Mouse (Mus musculus) midbrain, embryonic 11.5 days (tissue): Measurements from ENCODE around the gene 9930022D16Rik. TPM values are rescaled to one million over a fixed set of nuclear protein-coding genes. Genes with fewer than 3 reads are reported as not detected.

Experiments
- ATAC-seq: fragments of 200-750 bp; cut with Nextera tagmentation; 2 replicates; pipeline ENCODE4 v1.8.0; 2017; ENCODE audit warnings: moderate TSS enrichment, moderate library complexity; ENCODE audit not compliant: low FRiP score
- DNase-seq: peaks from one replicate; pipeline ENCODE4 v3.0.0; 2015; ENCODE audit warnings: low spot score; ENCODE audit errors: missing footprints
- H3K27ac ChIP-seq: fragments of 300-500 bp; sonication (generic); 2 replicates; pipeline ENCODE4 v1.5.1; 2014; ENCODE audit warnings: low read depth, low read length
- H3K27me3 ChIP-seq: fragments of 300-500 bp; sonication (generic); 2 replicates; pipeline ENCODE4 v1.6.1; 2014; ENCODE audit warnings: mild to moderate bottlenecking, low read length, moderate library complexity, mixed read lengths; ENCODE audit not compliant: control insufficient read depth, insufficient read depth
- H3K36me3 ChIP-seq: fragments of 300-500 bp; sonication (generic); 2 replicates; pipeline ENCODE4 v1.6.1; 2014; ENCODE audit warnings: mild to moderate bottlenecking, low read length, moderate library complexity, mixed read lengths; ENCODE audit not compliant: control insufficient read depth, insufficient read depth
- H3K4me1 ChIP-seq: fragments of 300-500 bp; sonication (generic); 2 replicates; pipeline ENCODE4 v1.6.1; 2014; ENCODE audit warnings: low read length; ENCODE audit not compliant: control insufficient read depth, insufficient read depth
- H3K4me2 ChIP-seq: fragments of 300-500 bp; sonication (generic); 2 replicates; pipeline ENCODE4 v1.6.1; 2014; ENCODE audit warnings: mild to moderate bottlenecking, moderate library complexity
- H3K4me3 ChIP-seq: fragments of 300-500 bp; sonication (generic); 2 replicates; pipeline ENCODE4 v1.5.1; 2014; ENCODE audit warnings: low read depth, low read length
- H3K9ac ChIP-seq: fragments of 300-500 bp; sonication (generic); 2 replicates; pipeline ENCODE4 v1.6.1; 2014; ENCODE audit warnings: low read length
- H3K9me3 ChIP-seq: fragments of 300-500 bp; sonication (generic); 2 replicates; pipeline ENCODE4 v1.6.1; 2016; ENCODE audit warnings: low read length; ENCODE audit not compliant: control insufficient read depth
- WGBS: fragments of 180-500 bp; shearing (Covaris S2); extraction: QIAGEN DNeasy Blood & Tissue Kit; methylation state at CpG from one replicate; pipeline ENCODE4 v1.1.7; 2014; 5-methylcytosine and 5-hydroxymethylcytosine counted together
- polyA plus RNA-seq: library from polyadenylated mRNA; unstranded; fragments of >200 nt; fragmentation: Nextera tagmentation; extraction: Ambion mirVana; gene quantifications from 2 replicates; pipeline ENCODE4 v1.2.1, GENCODE M21; 2014

9930022D16Rik gene
- polyA plus RNA-seq, 1 experiment from 2014 or later = not detected

DNA sequence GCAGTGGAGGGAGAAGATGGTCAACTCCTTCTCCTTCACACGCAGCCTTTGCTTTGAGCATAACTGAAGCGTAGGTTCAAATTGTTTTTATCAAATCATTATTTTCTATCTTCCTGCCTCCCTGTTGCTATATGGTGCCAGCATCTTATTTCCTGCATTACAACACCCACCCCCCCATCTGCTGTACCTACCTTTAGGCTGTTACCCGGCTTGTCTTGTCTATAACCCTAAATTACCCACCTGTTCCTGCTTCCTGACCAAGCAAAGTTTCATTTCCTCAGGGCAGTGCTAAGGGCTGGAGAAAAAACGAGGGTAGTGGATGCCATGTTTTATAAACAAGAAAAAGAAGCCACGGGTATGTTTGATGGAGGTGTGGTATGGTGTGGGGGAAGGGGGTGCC is 7.5 kb downstream of the 9930022D16Rik start:
- DNase-seq (no peak), ATAC-seq (no peak)
- H3K4me1 ChIP-seq = peaks cover 3% of the 10 kb centered on the region; the same call in 1 of the 2 replicates
- no peaks in the 10 kb centered on the region for H3K27me3 ChIP-seq
- H3K9ac ChIP-seq = no peak overlapping the region
- WGBS = 87% methylated on average over 5 of the region's 5 CpGs
- H3K4me2 ChIP-seq = no peak overlapping the region
- no peaks in the 10 kb centered on the region for H3K9me3 ChIP-seq
- H3K36me3 ChIP-seq = no peaks in the 10 kb centered on the region
- no peak overlapping the region for H3K4me3 ChIP-seq
- H3K27ac ChIP-seq = no peak overlapping the region

GRCm38 (mm10) chr11:109422263-109422662 is 8.5 kb downstream of the 9930022D16Rik start:
- ATAC-seq (no peak), DNase-seq (no peak)
- no peaks in the 10 kb centered on the region for H3K27me3 ChIP-seq
- H3K4me3 ChIP-seq = no peak overlapping the region
- no peak overlapping the region for H3K9ac ChIP-seq
- H3K36me3 ChIP-seq = no peaks in the 10 kb centered on the region
- H3K4me2 ChIP-seq = no peak overlapping the region
- H3K4me1 ChIP-seq = peaks cover 7% of the 10 kb centered on the region
- no peaks in the 10 kb centered on the region for H3K9me3 ChIP-seq
- 99% methylated on average over 4 of the region's 4 CpGs for WGBS
- H3K27ac ChIP-seq = no peak overlapping the region

GRCm38 (mm10) chr11:109423294-109423693 is 9.6 kb downstream of the 9930022D16Rik start:
- Histone ChIP-seq H3K27ac (no peak overlapping the region), H3K4me3 (no peak overlapping the region), H3K4me1 (peaks cover 7% of the 10 kb centered on the region), H3K36me3 (no peaks in the 10 kb centered on the region), H3K4me2 (no peak overlapping the region), H3K9ac (no peak overlapping the region), H3K27me3 (no peaks in the 10 kb centered on the region), H3K9me3 (no peaks in the 10 kb centered on the region)
- WGBS = 88% methylated on average over 1 of the region's 1 CpGs
- ATAC-seq (no peak), DNase-seq (no peak)

- Histone ChIP-seq H3K27ac (peak within 1 kb of the TSS; percentile 71), H3K4me1 (peaks cover 7% of the 10 kb centered on the region), H3K9ac (peak within 1 kb of the TSS; percentile 65), H3K4me2 (peak within 1 kb of the TSS; percentile 60), H3K9me3 (no peaks in the 10 kb centered on the region), H3K36me3 (peaks cover 6% of the 10 kb centered on the region; the same call in 1 of the 2 replicates), H3K27me3 (no peaks in the 10 kb centered on the region), H3K4me3 (peak within 1 kb of the TSS; percentile 48)
- ATAC-seq = peak; percentile 97
- WGBS = 1% methylated on average over 65 of the region's 65 CpGs
- DNase-seq = peak; percentile 100
These were observed 11.9 kb downstream of the 9930022D16Rik start, which contains the start of gene Amz2 for GRCm38 (mm10) chr11:109425392-109426271. Gene Amz2, plus strand, starts transcription at chr11:109425946.

DNA sequence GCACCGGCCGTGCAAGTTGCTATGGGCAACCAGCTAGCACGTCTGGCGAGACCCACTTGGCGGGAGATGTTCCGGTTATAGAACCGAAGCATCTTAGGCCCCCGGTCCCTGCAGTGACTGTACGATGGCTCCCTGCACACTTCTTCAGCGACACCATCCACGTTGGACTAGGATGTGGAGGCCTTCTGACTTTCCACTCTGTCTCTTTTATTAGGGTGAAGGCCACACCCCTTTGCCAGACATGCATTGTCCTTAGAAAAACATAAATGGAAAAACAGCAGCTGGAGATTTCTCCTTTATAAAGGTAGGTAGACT is 12.5 kb downstream of the 9930022D16Rik start:
- peaks cover 7% of the 10 kb centered on the region for H3K4me1 ChIP-seq
- H3K27me3 ChIP-seq = no peaks in the 10 kb centered on the region
- 0% methylated on average over 11 of the region's 11 CpGs for WGBS
- H3K4me3 ChIP-seq = peak overlapping the region; percentile 48
- no peak for ATAC-seq
- peak overlapping the region; percentile 60 for H3K4me2 ChIP-seq
- H3K36me3 ChIP-seq = peaks cover 6% of the 10 kb centered on the region; the same call in 1 of the 2 replicates
- DNase-seq = no peak
- peak overlapping the region; percentile 71 for H3K27ac ChIP-seq
- H3K9ac ChIP-seq = peak overlapping the region; percentile 65
- no peaks in the 10 kb centered on the region for H3K9me3 ChIP-seq

DNA sequence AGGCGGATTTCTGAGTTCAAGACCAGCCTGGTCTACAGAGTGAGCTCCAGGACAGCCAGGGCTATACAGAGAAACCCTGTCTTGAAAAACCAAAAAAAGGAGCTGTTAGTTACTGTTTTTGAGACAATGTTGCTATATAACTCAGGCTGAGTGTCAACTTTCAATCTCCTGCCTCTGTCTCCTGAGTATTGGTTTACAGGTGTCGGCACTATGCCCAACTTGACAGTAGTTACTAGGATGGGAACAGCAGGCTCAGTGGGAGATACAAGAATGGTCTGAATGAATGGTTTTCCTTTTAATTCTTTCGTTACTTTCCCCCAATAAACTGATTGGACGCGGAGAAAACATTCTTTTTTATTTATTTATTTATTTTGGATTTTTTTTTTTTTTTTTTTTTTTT is 13.6 kb downstream of the 9930022D16Rik start:
- Histone ChIP-seq H3K27me3 (no peaks in the 10 kb centered on the region), H3K9me3 (no peaks in the 10 kb centered on the region), H3K4me2 (no peak overlapping the region; the same call in 1 of the 2 replicates), H3K9ac (no peak overlapping the region), H3K4me3 (no peak overlapping the region), H3K27ac (no peak overlapping the region), H3K36me3 (peaks cover 6% of the 10 kb centered on the region; the same call in 1 of the 2 replicates), H3K4me1 (peaks cover 7% of the 10 kb centered on the region)
- DNase-seq = peak; percentile 88
- ATAC-seq = no peak
- WGBS = 96% methylated on average over 5 of the region's 5 CpGs

GRCm38 (mm10) chr11:109434233-109434798 is 20.6 kb downstream of the 9930022D16Rik start:
- 97% methylated on average over 16 of the region's 16 CpGs for WGBS
- Histone ChIP-seq H3K9me3 (no peaks in the 10 kb centered on the region), H3K9ac (no peak overlapping the region), H3K36me3 (peaks cover 22% of the 10 kb centered on the region; the same call in 1 of the 2 replicates), H3K4me3 (no peak overlapping the region), H3K4me1 (no peaks in the 10 kb centered on the region), H3K27me3 (no peaks in the 10 kb centered on the region), H3K27ac (no peak overlapping the region), H3K4me2 (no peak overlapping the region)
- DNase-seq (no peak), ATAC-seq (no peak)

DNA sequence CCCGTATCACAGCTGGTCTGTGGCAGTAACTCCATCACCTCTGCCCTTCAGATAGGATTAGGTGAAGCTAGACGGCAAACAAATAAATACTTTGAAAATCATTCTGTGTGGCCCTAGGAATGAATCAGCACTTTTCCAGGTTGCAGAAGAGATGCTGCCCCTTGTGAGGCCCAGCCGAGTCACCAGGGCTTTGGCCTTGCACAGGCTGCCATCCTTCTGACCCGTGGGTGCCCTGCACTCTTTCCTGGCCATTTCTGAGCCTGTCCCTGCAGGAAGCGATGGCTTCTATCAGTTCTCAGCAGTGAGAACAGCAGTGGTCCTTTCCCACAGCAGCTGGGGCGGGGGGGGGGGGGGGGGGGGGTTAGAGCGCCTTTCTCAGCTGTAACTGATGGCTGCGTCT is 23.2 kb downstream of the 9930022D16Rik start:
- no peak for DNase-seq
- Histone ChIP-seq H3K4me3 (no peak overlapping the region), H3K27ac (no peak overlapping the region), H3K9ac (no peak overlapping the region), H3K27me3 (peaks cover 4% of the 10 kb centered on the region; the same call in 1 of the 2 replicates), H3K4me2 (no peak overlapping the region), H3K4me1 (peaks cover 4% of the 10 kb centered on the region; the same call in 1 of the 2 replicates), H3K9me3 (no peaks in the 10 kb centered on the region), H3K36me3 (peaks cover 16% of the 10 kb centered on the region; the same call in 1 of the 2 replicates)
- ATAC-seq = no peak
- WGBS = 63% methylated on average over 8 of the region's 8 CpGs

DNA sequence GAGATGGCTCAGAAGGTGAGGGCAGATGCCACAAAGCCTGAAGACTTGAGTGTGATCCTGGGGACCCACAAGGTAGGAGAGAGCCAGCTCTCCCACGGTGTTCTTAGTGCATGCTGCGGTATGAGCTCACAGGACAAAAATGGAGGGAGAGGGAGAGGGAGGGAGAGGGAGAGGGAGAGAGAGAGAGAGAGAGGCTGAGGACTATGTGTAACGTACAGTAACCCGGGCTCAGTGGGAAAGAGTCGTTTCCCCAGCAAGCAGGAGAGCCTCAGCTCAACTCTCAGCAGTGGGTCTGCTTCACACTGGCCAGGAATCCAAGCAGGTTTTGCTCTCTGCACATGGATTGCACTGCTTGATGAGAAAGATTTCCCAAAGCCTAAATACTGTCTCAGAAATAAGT is 25.5 kb downstream of the 9930022D16Rik start:
- H3K9me3 ChIP-seq = no peaks in the 10 kb centered on the region
- WGBS = 19% methylated on average over 5 of the region's 5 CpGs
- H3K27me3 ChIP-seq = peaks cover 4% of the 10 kb centered on the region; the same call in 1 of the 2 replicates
- DNase-seq (peak; percentile 85), ATAC-seq (peak; percentile 28; the same call in 1 of the 2 replicates)
- no peak overlapping the region for H3K9ac ChIP-seq
- H3K27ac ChIP-seq = no peak overlapping the region
- H3K4me3 ChIP-seq = no peak overlapping the region
- peak overlapping the region; percentile 75; the same call in 1 of the 2 replicates for H3K4me2 ChIP-seq
- peaks cover 11% of the 10 kb centered on the region; the same call in 1 of the 2 replicates for H3K36me3 ChIP-seq
- peaks cover 4% of the 10 kb centered on the region; the same call in 1 of the 2 replicates for H3K4me1 ChIP-seq
